11 mouse cellular contexts compared by ENCODE assay signal in genomic region chr7:101452669-101453068, GRCm38 (mm10). TPM values are rescaled to one million over a fixed set of nuclear protein-coding genes. Genes with fewer than 3 reads are reported as not detected.
A peak's percentile ranks its signal among the peaks of the same experiment; 100 is the strongest.
DNase-seq lines count a peak whose midpoint lies in the region; ATAC-seq and TF ChIP-seq lines count a peak whose summit lies in the region.
"Had no signal": no experiment of that assay in that cellular context is flagged by ENCODE, and none has a peak within 500 bp of the region (broad histone marks: within the 10 kb centered on the region; RNA-seq: fewer than 3 reads in every experiment).

No protein-coding gene starts in this region.

- no peak overlapping the region for H3ac ChIP-seq in myocyte (ENCODE audit: control insufficient read depth, insufficient read length)

- no peaks in the 10 kb centered on the region for H3K9me3 ChIP-seq in embryonic facial prominence, embryonic 15.5 days (replicated peaks)
- no peaks in the 10 kb centered on the region for H3K9me3 ChIP-seq in hindbrain, embryonic 15.5 days
- H3K9me3 ChIP-seq: embryonic facial prominence, embryonic 12.5 days had no signal

- no peak overlapping the region for H3K4me2 ChIP-seq in embryonic facial prominence, embryonic 15.5 days (replicated peaks)
- peak overlapping the region; percentile 100 for H3K4me2 ChIP-seq in hindbrain, embryonic 15.5 days
- peak overlapping the region; percentile 67 for H3K4me2 ChIP-seq in myocyte (ENCODE audit: low read depth)
- H3K4me2 ChIP-seq: embryonic facial prominence, embryonic 12.5 days had no signal

- peaks cover 4% of the 10 kb centered on the region for H3K4me1 ChIP-seq in embryonic facial prominence, embryonic 15.5 days
- H3K4me1 ChIP-seq in hindbrain, embryonic 15.5 days (replicated peaks), result peaks cover 43% of the 10 kb centered on the region

- H3K36me3 ChIP-seq in embryonic facial prominence, embryonic 15.5 days, result no peaks in the 10 kb centered on the region
- H3K36me3 ChIP-seq in hindbrain, embryonic 15.5 days, result no peaks in the 10 kb centered on the region
- H3K36me3 ChIP-seq in myocyte (ENCODE audit: control insufficient read depth, insufficient read depth), result no peaks in the 10 kb centered on the region
- H3K36me3 ChIP-seq: embryonic facial prominence, embryonic 12.5 days had no signal

- no peak for DNase-seq in left cerebral cortex, adult 2 months (ENCODE audit: extremely low spot score in 1 of 2, low spot score in 2 of 2)
- no peak for DNase-seq in left cerebral cortex, postnatal 4 days
- DNase-seq in cerebellum, adult 9-11 months, result no peak
- no peak for DNase-seq in cerebellum, adult 8-10 months

- no peak for TF ChIP-seq POLR2A in myocyte (IDR thresholded peaks at IDR 0.05; ENCODE audit: insufficient read length, low read depth)

- 85% methylated on average over 3 of the region's 3 CpGs for WGBS in embryonic facial prominence, embryonic 15.5 days
- 89% methylated on average over 3 of the region's 3 CpGs for WGBS in hindbrain, embryonic 15.5 days

- H3K27me3 ChIP-seq in embryonic facial prominence, embryonic 15.5 days, result peaks cover 41% of the 10 kb centered on the region
- peaks cover 9% of the 10 kb centered on the region; the same call in 1 of the 2 replicates for H3K27me3 ChIP-seq in hindbrain, embryonic 15.5 days
- H3K27me3 ChIP-seq in myocyte (ENCODE audit: control insufficient read depth, insufficient read depth, insufficient read length), result no peaks in the 10 kb centered on the region

- intact Hi-C loops in left cerebral cortex, adult 2 months (cut with DNase I), result no loop called here
- intact Hi-C loops in left cerebral cortex, postnatal 4 days (cut with DNase I), result no loop called here

- no peak overlapping the region for H3K9ac ChIP-seq in embryonic facial prominence, embryonic 15.5 days
- H3K9ac ChIP-seq in hindbrain, embryonic 15.5 days, result no peak overlapping the region
- H3K9ac ChIP-seq: embryonic facial prominence, embryonic 12.5 days had no signal

- H3K79me2 ChIP-seq in myocyte (ENCODE audit: control insufficient read depth, insufficient read depth), result peaks cover 5% of the 10 kb centered on the region

- peak overlapping the region; percentile 66 for H3K4me3 ChIP-seq in left cerebral cortex, adult 2 months
- H3K4me3 ChIP-seq in embryonic facial prominence, embryonic 15.5 days (replicated peaks), result peak overlapping the region; percentile 56; the same call in 1 of the 2 replicates
- peak overlapping the region; percentile 55 for H3K4me3 ChIP-seq in hindbrain, embryonic 15.5 days
- H3K4me3 ChIP-seq in myocyte, result peak overlapping the region; percentile 33

- ATAC-seq in embryonic facial prominence, embryonic 15.5 days (ENCODE audit: insufficient number of reproducible peaks, low FRiP score, low TSS enrichment, low read depth), result no peak
- no peak for ATAC-seq in hindbrain, embryonic 15.5 days (ENCODE audit: low FRiP score, low read depth)

- no peak for TF ChIP-seq CTCF in left cerebral cortex, adult 2 months (IDR thresholded peaks at IDR 0.05)

- H3K27ac ChIP-seq in left cerebral cortex, adult 2 months, result peak overlapping the region; percentile 90
- H3K27ac ChIP-seq in embryonic facial prominence, embryonic 15.5 days (replicated peaks), result no peak overlapping the region
- H3K27ac ChIP-seq in hindbrain, embryonic 15.5 days (replicated peaks), result no peak overlapping the region
- H3K27ac ChIP-seq: embryonic facial prominence, embryonic 12.5 days had no signal

TF ChIP-seq in myocyte, 11 proteins besides CTCF, POLR2A, EP300 and RAD21:
- TF ChIP-seq CEBPB (IDR thresholded peaks at IDR 0.05; ENCODE audit: insufficient read depth, poor library complexity, severe bottlenecking) (no peak), REST (IDR thresholded peaks at IDR 0.05; ENCODE audit: insufficient read depth, insufficient read length) (no peak), POLR2AphosphoS2 (IDR thresholded peaks at IDR 0.05; ENCODE audit: insufficient read length, low read depth) (no peak), USF1 (IDR thresholded peaks at IDR 0.05; ENCODE audit: low read depth) (no peak), MAX (IDR thresholded peaks at IDR 0.05; ENCODE audit: low read depth) (no peak), SRF (IDR thresholded peaks at IDR 0.05; ENCODE audit: control insufficient read depth, insufficient read length, low read depth) (no peak), MYOG (IDR thresholded peaks at IDR 0.05; ENCODE audit: control insufficient read depth in 1 of 3, insufficient read depth in 1 of 3, insufficient read length in 2 of 3, low read depth in 2 of 3) (no peak), MYOD1 (IDR thresholded peaks at IDR 0.05; ENCODE audit: control insufficient read depth in 1 of 3, insufficient read length in 2 of 3, low read depth in 2 of 3) (no peak), E2F4 (IDR thresholded peaks at IDR 0.05; ENCODE audit: insufficient read depth) (no peak), TCF12 (IDR thresholded peaks at IDR 0.05; ENCODE audit: insufficient read depth, poor library complexity, severe bottlenecking) (no peak), TCF3 (IDR thresholded peaks at IDR 0.05; ENCODE audit: insufficient read length, low read depth) (no peak)

RNA-seq across cellular contexts. Expression of gene Pde2a, which starts 31.2 kb away (rescaled TPM):
- total RNA-seq in left cerebral cortex, adult 2 months (2021), result 100 to 1,000 TPM; 372 to 375 TPM
- 100 to 1,000 TPM; 173 to 179 TPM for total RNA-seq in left cerebral cortex, postnatal 4 days (2021)
- polyA plus RNA-seq in embryonic facial prominence, embryonic 15.5 days (2015; fragmentation: Nextera tagmentation; extraction: Ambion mirVana), result 10.0 and 12.5 TPM in 2 replicates
- 31.3 and 34.8 TPM in 2 replicates for polyA plus RNA-seq in hindbrain, embryonic 15.5 days (2015; fragmentation: Nextera tagmentation; extraction: Ambion mirVana)
- 49.3 TPM for polyA plus RNA-seq in myocyte (2012; fragmentation: generic; extraction: Trizol)

RNA-seq across cellular contexts. Expression of gene Gm45837, which starts 42.0 kb away (rescaled TPM):
- total RNA-seq in left cerebral cortex, adult 2 months (2021), result 1 to 10 TPM; 1.6 to 3.4 TPM
- total RNA-seq in left cerebral cortex, postnatal 4 days (2021), result 1 to 10 TPM in 1 of 2 experiments, not detected in 1; 6.6 TPM
- polyA plus RNA-seq in embryonic facial prominence, embryonic 15.5 days (2015; fragmentation: Nextera tagmentation; extraction: Ambion mirVana), result 3.4 and 9.6 TPM in 2 replicates
- not detected in 2 replicates for polyA plus RNA-seq in hindbrain, embryonic 15.5 days (2015; fragmentation: Nextera tagmentation; extraction: Ambion mirVana)
- polyA plus RNA-seq in myocyte (2012; fragmentation: generic; extraction: Trizol), result 0.55 TPM
- total RNA-seq: ES-E14; heart, postnatal 10 days; left cerebral cortex, postnatal 25 days had no signal
- polyA plus RNA-seq: embryonic facial prominence, embryonic 12.5 days had no signal
